ENCODE assay signal across 39 mouse cellular contexts in genomic region chr14:73650179-73650578, GRCm38 (mm10). TPM values are rescaled to one million over a fixed set of nuclear protein-coding genes. Genes with fewer than 3 reads are reported as not detected.
"Had no signal": no experiment of that assay in that cellular context is flagged by ENCODE, and none has a peak within 500 bp of the region (broad histone marks: within the 10 kb centered on the region; RNA-seq: fewer than 3 reads in every experiment).

No protein-coding gene starts in this region.

- DNase-seq: cerebellum, adult 9-10 months; cerebellum, adult 9-11 months; cerebellum, postnatal 10 days; cerebellum, postnatal 14 days; cerebellum, postnatal 25 days; cerebellum, postnatal 36 days; embryo, embryonic 11 days; forebrain, postnatal 0 days; gastrocnemius, adult 2 months; gastrocnemius, postnatal 10 days; gastrocnemius, postnatal 14 days; gastrocnemius, postnatal 25 days; gastrocnemius, postnatal 36 days; heart, adult 11 months; heart, adult 18-20 months; heart, adult 2 months had no signal

- H3K4me3 ChIP-seq: embryonic facial prominence, embryonic 10.5 days; embryonic facial prominence, embryonic 12.5 days; embryonic facial prominence, embryonic 13.5 days; embryonic facial prominence, embryonic 15.5 days; erythroblast, embryonic 14.5 days; forebrain, embryonic 10.5 days; forebrain, embryonic 12.5 days; forebrain, embryonic 13.5 days; forebrain, embryonic 15.5 days; gastrocnemius, adult 2 months; heart, adult 2 months had no signal

- H3K27me3 ChIP-seq: embryonic facial prominence, embryonic 12.5 days; embryonic facial prominence, embryonic 13.5 days; embryonic facial prominence, embryonic 15.5 days; forebrain, embryonic 12.5 days; forebrain, embryonic 13.5 days; forebrain, embryonic 15.5 days had no signal

- H3K9ac ChIP-seq: embryonic facial prominence, embryonic 12.5 days; embryonic facial prominence, embryonic 13.5 days; embryonic facial prominence, embryonic 15.5 days; forebrain, embryonic 12.5 days; forebrain, embryonic 13.5 days; forebrain, embryonic 15.5 days; forebrain, postnatal 0 days had no signal

- H3K4me1 ChIP-seq: embryonic facial prominence, embryonic 10.5 days; embryonic facial prominence, embryonic 12.5 days; embryonic facial prominence, embryonic 13.5 days; embryonic facial prominence, embryonic 15.5 days; forebrain, embryonic 10.5 days; forebrain, embryonic 12.5 days; forebrain, embryonic 13.5 days; forebrain, embryonic 15.5 days had no signal

- H3K27ac ChIP-seq: embryonic facial prominence, embryonic 10.5 days; embryonic facial prominence, embryonic 12.5 days; embryonic facial prominence, embryonic 13.5 days; embryonic facial prominence, embryonic 15.5 days; forebrain, embryonic 10.5 days; forebrain, embryonic 12.5 days; forebrain, embryonic 13.5 days; forebrain, embryonic 15.5 days; gastrocnemius, adult 2 months; heart, adult 2 months had no signal

- H3K9me3 ChIP-seq: embryonic facial prominence, embryonic 10.5 days; embryonic facial prominence, embryonic 12.5 days; embryonic facial prominence, embryonic 13.5 days; embryonic facial prominence, embryonic 15.5 days; forebrain, embryonic 10.5 days; forebrain, embryonic 12.5 days; forebrain, embryonic 13.5 days; forebrain, embryonic 15.5 days had no signal

- H3K36me3 ChIP-seq: embryonic facial prominence, embryonic 10.5 days; embryonic facial prominence, embryonic 12.5 days; embryonic facial prominence, embryonic 13.5 days; embryonic facial prominence, embryonic 15.5 days; forebrain, embryonic 10.5 days; forebrain, embryonic 12.5 days; forebrain, embryonic 15.5 days had no signal

- ATAC-seq: forebrain, embryonic 13.5 days; forebrain, embryonic 14.5 days; forebrain, embryonic 15.5 days; forebrain, embryonic 16.5 days; forebrain, postnatal 0 days had no signal

- H3K4me2 ChIP-seq: embryonic facial prominence, embryonic 12.5 days; embryonic facial prominence, embryonic 13.5 days; embryonic facial prominence, embryonic 15.5 days; forebrain, embryonic 12.5 days; forebrain, embryonic 13.5 days; forebrain, embryonic 15.5 days had no signal

RNA-seq across cellular contexts. Expression of gene Gm21750, which starts 10.8 kb away (rescaled TPM):
- total RNA-seq: common myeloid progenitor, adult 5-6 weeks; forebrain, postnatal 0 days; gastrocnemius, adult 18-20 months; gastrocnemius, adult 2 months; gastrocnemius, adult 8-10 months; gastrocnemius, postnatal 10 days; gastrocnemius, postnatal 14 days; gastrocnemius, postnatal 25 days; gastrocnemius, postnatal 36 days; gastrocnemius, postnatal 4 days; granulocyte monocyte progenitor cell, adult 5-6 weeks; heart, adult 18-20 months; heart, adult 2 months; heart, adult 8-10 months had no signal
- polyA plus RNA-seq: cortical plate, adult 2 months; embryonic facial prominence, embryonic 10.5 days; embryonic facial prominence, embryonic 11.5 days; embryonic facial prominence, embryonic 12.5 days; embryonic facial prominence, embryonic 13.5 days; embryonic facial prominence, embryonic 14.5 days; embryonic facial prominence, embryonic 15.5 days; erythroblast, embryonic 14.5 days; forebrain, embryonic 10.5 days; forebrain, embryonic 11.5 days; forebrain, embryonic 12.5 days; forebrain, embryonic 13.5 days; forebrain, embryonic 14.5 days; forebrain, embryonic 15.5 days; forebrain, embryonic 16.5 days; forebrain, postnatal 0 days; frontal cortex, adult 2 months; gonadal fat pad, adult 2 months; heart, adult 2 months had no signal
